Mouse (Mus musculus) left cerebral cortex, adult 9 months (tissue): ENCODE data around the gene Slc43a3.

Experiments used
- DNase-seq, 2 experiments: peaks; one replicate each; pipeline ENCODE4 v3.0.0; 2022; ENCODE audit warnings: low spot score in 2 of 2

Gene Slc43a3

DNA sequence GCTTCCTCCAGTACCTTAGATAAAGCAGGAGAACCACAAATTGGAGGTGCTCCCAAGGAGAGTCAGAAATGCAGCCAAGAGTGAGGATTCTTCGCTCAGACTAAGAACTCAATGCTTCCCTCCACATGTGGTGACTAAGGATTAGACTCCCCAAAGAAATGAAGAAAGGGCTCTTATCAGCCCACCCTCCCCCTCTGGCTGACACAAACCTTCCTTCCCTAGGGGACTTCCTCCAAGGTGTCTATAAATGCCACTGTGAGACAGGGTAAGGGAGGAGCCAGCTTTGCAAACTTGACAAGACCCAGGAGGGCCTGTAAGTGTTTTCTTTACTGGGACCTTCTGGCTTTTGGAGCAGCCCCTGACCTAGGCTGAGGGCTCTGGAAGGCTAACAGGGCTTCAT lies 43.8 kb downstream of the Slc43a3 start, which contains the start of gene Prg2:
Gene Prg2 (plus strand): TSS at position 274 of the 400 bp plus-strand sequence.
- no peak for DNase-seq

DNA sequence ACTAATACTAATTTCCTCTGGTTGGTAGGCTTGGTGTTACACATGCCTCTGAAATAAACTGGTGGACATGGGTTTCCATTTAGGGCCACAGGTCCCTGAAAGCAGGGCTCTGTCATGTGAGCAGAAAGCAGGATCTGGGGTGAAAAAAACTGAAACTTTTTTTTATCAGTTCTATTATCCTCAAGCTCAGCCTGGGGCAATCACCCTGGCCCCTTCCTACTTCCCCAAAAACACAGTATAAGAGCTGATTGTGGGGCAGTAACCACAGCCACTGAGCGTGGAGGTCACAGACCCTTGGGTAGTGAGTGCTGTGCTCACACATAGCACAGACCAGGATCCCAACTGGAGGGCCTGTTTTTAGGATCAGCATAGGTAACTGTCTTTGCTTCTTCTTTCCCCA lies 51.6 kb downstream of the Slc43a3 start, which contains the start of gene Prg3:
Gene Prg3 (plus strand): TSS at position 286 of the 400 bp plus-strand sequence.
- no peak for DNase-seq

DNA sequence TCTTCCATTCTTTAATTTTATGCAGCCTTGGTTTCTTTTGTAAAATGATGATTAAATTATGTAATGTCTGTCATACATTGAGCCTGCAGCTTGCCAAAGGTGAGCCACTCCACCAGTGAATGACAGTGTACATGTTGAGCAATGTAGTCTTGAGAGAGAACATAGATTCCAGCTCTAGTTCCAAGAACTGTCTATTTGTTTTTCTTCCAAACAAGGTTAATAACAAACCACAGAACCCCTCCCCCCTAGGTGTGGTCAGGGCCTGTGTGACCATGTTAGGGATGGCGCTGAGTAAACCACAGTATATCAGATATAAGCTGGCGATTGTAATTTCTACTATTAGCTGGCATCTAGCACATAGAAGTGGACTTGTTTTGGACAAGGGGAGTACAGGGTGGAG lies 60.0 kb downstream of the Slc43a3 start:
- no peak for DNase-seq

DNA sequence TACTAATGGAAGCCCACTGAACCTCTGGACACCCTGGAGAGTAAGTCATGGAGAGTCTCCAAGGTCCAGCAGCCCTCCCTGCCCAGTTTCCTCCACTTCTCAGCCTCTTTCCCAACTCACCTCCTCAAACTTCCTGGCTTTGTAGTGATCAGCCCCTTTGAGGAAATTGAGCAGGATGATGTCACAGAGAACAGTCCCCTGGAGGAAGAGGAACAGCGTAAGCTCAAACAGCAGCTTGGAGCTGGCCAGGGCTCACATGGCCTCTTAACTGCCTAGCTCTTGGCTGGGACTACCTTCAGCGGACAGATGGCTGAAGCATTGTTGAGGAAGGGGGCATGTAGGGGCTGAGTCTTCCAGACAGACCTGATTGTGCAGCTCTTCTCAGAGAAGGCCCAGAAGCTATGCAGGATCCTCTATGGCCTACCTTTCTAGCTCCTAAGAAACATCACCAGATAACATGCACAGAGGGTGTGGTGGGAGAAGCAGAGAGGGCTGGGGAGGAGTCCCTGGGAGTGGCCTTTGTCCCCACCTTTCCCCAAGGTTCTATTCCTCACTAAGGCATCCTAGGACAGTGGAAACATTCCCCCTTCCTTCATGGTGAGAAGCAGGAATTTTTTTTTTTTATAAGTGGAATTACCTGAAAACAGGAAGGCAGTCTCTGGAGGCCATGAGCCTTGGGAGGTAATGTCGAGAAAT lies 63.3 kb downstream of the Slc43a3 start:
- no peak for DNase-seq

DNA sequence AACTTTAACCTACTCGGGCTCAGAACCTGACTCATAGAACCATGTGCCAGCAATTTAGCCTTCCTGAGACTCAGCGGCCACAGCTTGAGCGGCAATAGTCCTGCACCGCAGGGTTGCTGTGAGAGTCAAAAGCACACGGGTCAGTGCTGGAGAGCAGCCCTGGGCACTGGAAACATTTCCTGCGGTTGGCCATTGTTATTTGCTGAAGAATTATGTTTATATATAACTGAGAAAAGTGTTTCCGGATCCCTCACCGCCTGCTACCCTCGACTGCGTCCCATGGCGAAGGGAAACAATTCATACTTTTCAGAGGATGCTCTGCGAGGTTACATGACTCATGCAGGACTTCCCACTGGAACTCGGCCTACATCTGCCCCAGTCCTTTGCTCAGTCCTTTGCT lies 65.1 kb downstream of the Slc43a3 start:
- no peak for DNase-seq

DNA sequence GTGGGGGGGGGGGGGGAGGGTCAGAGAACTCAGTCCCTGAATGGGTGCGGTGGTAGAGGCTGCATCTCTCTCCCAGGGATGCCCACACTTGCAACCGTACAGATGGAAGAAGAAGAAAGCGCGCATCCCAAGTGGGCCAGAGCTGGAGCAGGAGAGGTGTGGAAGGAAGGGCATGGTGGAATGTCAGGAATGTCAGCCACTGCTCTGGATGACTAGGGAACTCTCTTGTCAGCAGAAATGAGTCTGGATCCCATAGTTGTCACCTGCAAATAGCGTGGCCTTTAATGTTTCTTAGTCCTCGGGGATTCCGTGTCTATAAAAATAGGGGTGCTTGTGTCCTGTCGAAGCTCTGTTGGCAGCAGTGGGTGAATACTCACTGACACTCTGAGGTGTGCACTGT lies 66.2 kb downstream of the Slc43a3 start:
- DNase-seq: no peak

DNA sequence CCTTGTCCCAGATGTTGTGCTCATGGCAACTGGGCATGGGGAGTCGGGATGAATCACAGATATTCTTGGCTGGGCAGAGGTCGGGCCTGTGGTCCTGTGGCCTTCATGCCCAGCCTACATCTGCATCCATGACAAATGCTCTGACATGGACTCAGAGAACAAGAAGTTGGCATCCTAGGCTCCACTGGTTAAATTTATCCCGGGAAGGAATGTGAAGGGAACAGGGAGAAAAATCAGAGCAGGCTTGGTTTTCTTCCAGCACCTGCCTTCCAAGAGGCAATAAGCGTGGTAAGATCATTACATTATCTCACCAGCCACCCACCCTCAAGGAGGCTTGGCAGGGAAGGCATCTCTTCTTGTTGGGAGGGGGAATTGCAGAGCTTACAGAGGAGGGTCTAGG lies 68.0 kb downstream of the Slc43a3 start:
- DNase-seq: peak; percentile 26 to 73

DNA sequence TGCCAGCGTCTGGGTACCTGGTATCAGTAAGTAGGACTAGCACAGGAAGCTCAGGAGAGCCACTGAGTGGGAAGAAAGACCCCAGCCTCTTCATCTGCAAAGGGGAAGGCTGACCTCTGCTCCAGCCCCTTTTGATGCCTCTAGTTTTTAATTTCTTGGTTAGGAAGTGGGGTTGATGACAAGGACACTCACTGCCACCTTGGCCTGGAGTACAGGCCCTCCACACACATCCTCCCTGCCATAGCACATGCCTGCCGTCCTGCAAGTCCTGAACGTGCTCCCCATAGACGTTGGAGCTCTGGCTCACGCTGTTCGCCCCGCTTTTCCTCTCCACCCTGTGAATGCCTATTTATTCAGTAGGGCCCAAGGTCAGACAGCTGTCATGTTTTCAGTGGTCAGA lies 70.2 kb downstream of the Slc43a3 start:
- DNase-seq: no peak

DNA sequence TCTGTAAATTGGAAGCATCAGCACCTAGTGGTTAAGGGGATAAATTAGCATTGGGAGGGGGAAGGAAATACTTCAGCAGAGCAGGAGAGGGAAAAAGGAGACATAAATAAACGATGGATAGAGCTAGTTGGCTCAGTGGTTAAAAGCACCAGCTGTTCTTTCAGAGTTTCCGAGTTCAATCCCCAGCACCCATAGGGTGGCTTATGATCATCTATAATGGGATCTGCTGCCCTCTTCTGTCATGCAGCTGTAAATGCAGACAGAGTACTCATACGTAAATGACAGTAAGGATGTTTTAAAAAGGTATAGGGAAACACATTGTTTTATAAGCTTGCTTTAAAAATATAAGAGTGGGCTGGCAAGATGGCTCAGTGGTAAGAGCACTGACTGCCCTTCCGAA lies 71.3 kb downstream of the Slc43a3 start:
- no peak for DNase-seq
